ENCODE assay signal across 8 mouse cellular contexts in genomic region chr6:97205439-97205885, GRCm38 (mm10). TPM values are rescaled to one million over a fixed set of nuclear protein-coding genes. Genes with fewer than 3 reads are reported as not detected.
DNase-seq lines count a peak whose midpoint lies in the region; ATAC-seq lines count a peak whose summit lies in the region.

TSS of gene Uba3 (minus strand) at chr6:97205647.

- WGBS in hindbrain, embryonic 11.5 days, result 1% methylated on average over 34 of the region's 38 CpGs

- peak within 1 kb of the TSS; percentile 57 for H3K4me2 ChIP-seq in hindbrain, embryonic 11.5 days (replicated peaks; ENCODE audit: low read depth, low read length)

- ATAC-seq in hindbrain, embryonic 11.5 days (ENCODE audit: low FRiP score), result peak; percentile 99

- H3K36me3 ChIP-seq in hindbrain, embryonic 11.5 days (ENCODE audit: control insufficient read depth, insufficient read depth, low read length), result no peaks in the 10 kb centered on the region

- peak; percentile 100 for DNase-seq in Muller cell, postnatal 12 days (ENCODE audit: inconsistent ontology term)
- peak; percentile 99 for DNase-seq in cerebellum, adult 9-11 months
- peak; percentile 97 to 99 for DNase-seq in frontal cortex, adult 2 months (ENCODE audit: extremely low spot score in 1 of 2, low spot score in 1 of 2)
- peak; percentile 100 for DNase-seq in hindbrain, embryonic 11.5 days (ENCODE audit: low spot score)
- peak; percentile 98 for DNase-seq in layer of hippocampus, postnatal 10 days (ENCODE audit: low spot score in 2 of 2)
- DNase-seq in lung, postnatal 10 days, result peak; percentile 100
- peak; percentile 100 for DNase-seq in ovary, postnatal 36 days (ENCODE audit: low spot score)
- peak; percentile 99 for DNase-seq in thymus, postnatal 25 days

- peak within 1 kb of the TSS; percentile 82 for H3K4me3 ChIP-seq in hindbrain, embryonic 11.5 days (ENCODE audit: low read depth, low read length)

- H3K4me1 ChIP-seq in hindbrain, embryonic 11.5 days (replicated peaks; ENCODE audit: control insufficient read depth, insufficient read depth, low read length), result no peaks in the 10 kb centered on the region

- H3K27ac ChIP-seq in hindbrain, embryonic 11.5 days (ENCODE audit: low read depth, low read length), result peak within 1 kb of the TSS; percentile 80

- H3K9ac ChIP-seq in hindbrain, embryonic 11.5 days (ENCODE audit: low read depth, low read length), result peak within 1 kb of the TSS; percentile 99

- no peaks in the 10 kb centered on the region for H3K27me3 ChIP-seq in hindbrain, embryonic 11.5 days (ENCODE audit: control insufficient read depth, insufficient read depth, low read length)

- no peaks in the 10 kb centered on the region for H3K9me3 ChIP-seq in hindbrain, embryonic 11.5 days (ENCODE audit: control insufficient read depth, low read length)

RNA-seq across cellular contexts. Expression of gene Uba3, which starts in this region (rescaled TPM):
- 56.0 and 63.3 TPM in 2 replicates for polyA plus RNA-seq in frontal cortex, adult 2 months (2012; rRNA removed)
- polyA plus RNA-seq in hindbrain, embryonic 11.5 days (2014; fragmentation: Nextera tagmentation; extraction: Ambion mirVana), result 104 and 111 TPM in 2 replicates
- 10 to 100 TPM; 65.5 to 68.5 TPM for total RNA-seq in layer of hippocampus, postnatal 10 days (2021)

Comparison
In these comparisons a context has a peak if more than half of its experiments do, and no peak if none do; other contexts are left out.
1. Peak in every context shown above with its lines: DNase-seq, ATAC-seq, H3K4me3 ChIP-seq and H3K27ac ChIP-seq.